Mouse (Mus musculus): ENCODE measurements around the gene Sun2. TPM values are rescaled to one million over a fixed set of nuclear protein-coding genes. Genes with fewer than 3 reads are reported as not detected.
A peak's percentile ranks its signal among the peaks of the same experiment; 100 is the strongest.

Sun2 gene
- polyA plus RNA-seq, 2 experiments, result 1.6 to 7.0 TPM

GRCm38 (mm10) chr15:79686046-79686869, 56.1 kb downstream of the Sun2 start:
- peak overlapping the region; percentile 95 for H3K27ac ChIP-seq
- peak overlapping the region; percentile 89 for H3K4me3 ChIP-seq (ENCODE audit: insufficient read depth in 1 of 2, low read depth in 2 of 2, low read length in 2 of 2)
- DNase-seq (ENCODE audit: low read depth in 3 of 3, low spot score in 3 of 3) (peak in 1 of 3 experiments; percentile 62), ATAC-seq (ENCODE audit: insufficient read depth) (no peak)
- no peaks in the 10 kb centered on the region for H3K27me3 ChIP-seq (ENCODE audit: control insufficient read depth, insufficient read depth, low read length)
- TF ChIP-seq EP300 (IDR thresholded peaks at IDR 0.05; ENCODE audit: low read depth) (peak; percentile 79), CTCF (IDR thresholded peaks at IDR 0.05; ENCODE audit: low read depth) (no peak)
- H3K9me3 ChIP-seq (ENCODE audit: control insufficient read depth, low read length), result no peaks in the 10 kb centered on the region
- H3K36me3 ChIP-seq (replicated peaks; ENCODE audit: control insufficient read depth, insufficient read depth, low read depth), result no peaks in the 10 kb centered on the region; the same call in 1 of the 2 replicates
- 3% methylated on average over 15 of the region's 15 CpGs for WGBS (ENCODE audit: insufficient replicate concordance)
- H3K9ac ChIP-seq (replicated peaks), result peak overlapping the region; percentile 97
- peaks cover 51 to 63% of the 10 kb centered on the region in 2 experiments for H3K4me1 ChIP-seq (replicated peaks; ENCODE audit: control insufficient read depth in 2 of 2, insufficient read depth in 2 of 2, low read length in 1 of 2)
- peak overlapping the region; percentile 88 for H3K4me2 ChIP-seq (ENCODE audit: low read depth)

- Histone ChIP-seq H3K27ac (peak overlapping the region; percentile 95), H3K4me1 (replicated peaks; ENCODE audit: control insufficient read depth in 2 of 2, insufficient read depth in 2 of 2, low read length in 1 of 2) (peaks cover 53 to 65% of the 10 kb centered on the region in 2 experiments), H3K4me3 (ENCODE audit: insufficient read depth in 1 of 2, low read depth in 2 of 2, low read length in 2 of 2) (peak overlapping the region; percentile 89), H3K27me3 (ENCODE audit: control insufficient read depth, insufficient read depth, low read length) (no peaks in the 10 kb centered on the region), H3K9me3 (ENCODE audit: control insufficient read depth, low read length) (no peaks in the 10 kb centered on the region), H3K36me3 (replicated peaks; ENCODE audit: control insufficient read depth, insufficient read depth, low read depth) (no peaks in the 10 kb centered on the region; the same call in 1 of the 2 replicates), H3K9ac (replicated peaks) (peak overlapping the region; percentile 97), H3K4me2 (ENCODE audit: low read depth) (peak overlapping the region; percentile 88)
- ATAC-seq (ENCODE audit: insufficient read depth) (no peak), DNase-seq (ENCODE audit: low read depth in 3 of 3, low spot score in 3 of 3) (no peak)
- TF ChIP-seq CTCF (IDR thresholded peaks at IDR 0.05; ENCODE audit: low read depth) (no peak), EP300 (IDR thresholded peaks at IDR 0.05; ENCODE audit: low read depth) (no peak)
- 24% methylated on average over 6 of the region's 6 CpGs for WGBS (ENCODE audit: insufficient replicate concordance)
Measured at GRCm38 (mm10) chr15:79685141-79685641, 57.1 kb downstream of the Sun2 start.

DNA sequence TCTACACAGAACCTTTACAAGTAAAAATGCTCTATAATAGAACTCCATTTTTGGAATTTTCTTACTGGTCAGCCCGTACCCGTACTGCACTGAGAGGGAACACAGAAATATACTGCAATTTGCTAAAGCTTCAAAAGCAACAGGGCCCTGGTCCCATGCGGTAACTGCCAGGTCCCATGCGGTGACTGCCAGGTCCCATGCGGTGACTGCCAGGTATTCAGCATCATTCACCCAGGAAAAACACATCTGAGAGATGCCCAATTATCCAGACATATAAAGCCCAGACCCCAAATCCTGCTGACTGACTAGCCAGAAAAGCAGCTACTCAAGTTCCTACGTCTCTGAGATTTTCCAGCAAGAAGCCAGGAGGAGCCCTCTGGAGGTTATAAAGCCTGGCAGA, 57.7 kb downstream of the Sun2 start:
- no peak for DNase-seq (ENCODE audit: low read depth in 3 of 3, low spot score in 3 of 3)
- H3K4me2 ChIP-seq (ENCODE audit: low read depth), result peak overlapping the region; percentile 88
- H3K9ac ChIP-seq (replicated peaks), result peak overlapping the region; percentile 97
- peaks cover 2% of the 10 kb centered on the region for H3K36me3 ChIP-seq (replicated peaks; ENCODE audit: control insufficient read depth, insufficient read depth, low read depth)
- WGBS (ENCODE audit: insufficient replicate concordance), result 83% methylated on average over 6 of the region's 6 CpGs
- peaks cover 51 to 61% of the 10 kb centered on the region in 2 experiments for H3K4me1 ChIP-seq (replicated peaks; ENCODE audit: control insufficient read depth in 2 of 2, insufficient read depth in 2 of 2, low read length in 1 of 2)
- ATAC-seq (ENCODE audit: insufficient read depth), result no peak
- H3K9me3 ChIP-seq (ENCODE audit: control insufficient read depth, low read length), result no peaks in the 10 kb centered on the region
- H3K4me3 ChIP-seq (ENCODE audit: insufficient read depth in 1 of 2, low read depth in 2 of 2, low read length in 2 of 2), result peak overlapping the region; percentile 89
- peak overlapping the region; percentile 95 for H3K27ac ChIP-seq
- TF ChIP-seq CTCF (IDR thresholded peaks at IDR 0.05; ENCODE audit: low read depth) (no peak), EP300 (IDR thresholded peaks at IDR 0.05; ENCODE audit: low read depth) (no peak)
- no peaks in the 10 kb centered on the region for H3K27me3 ChIP-seq (ENCODE audit: control insufficient read depth, insufficient read depth, low read length)

GRCm38 (mm10) chr15:79683707-79684465, 58.5 kb downstream of the Sun2 start:
- TF ChIP-seq EP300 (IDR thresholded peaks at IDR 0.05; ENCODE audit: low read depth), result no peak
- TF ChIP-seq CTCF (IDR thresholded peaks at IDR 0.05; ENCODE audit: low read depth), result no peak
- Histone ChIP-seq H3K9me3 (ENCODE audit: control insufficient read depth, low read length) (no peaks in the 10 kb centered on the region), H3K36me3 (replicated peaks; ENCODE audit: control insufficient read depth, insufficient read depth, low read depth) (peaks cover 5% of the 10 kb centered on the region), H3K27ac (peak overlapping the region; percentile 95), H3K4me3 (ENCODE audit: insufficient read depth in 1 of 2, low read depth in 2 of 2, low read length in 2 of 2) (peak overlapping the region; percentile 89), H3K4me1 (replicated peaks; ENCODE audit: control insufficient read depth in 2 of 2, insufficient read depth in 2 of 2, low read length in 1 of 2) (peaks cover 44 to 55% of the 10 kb centered on the region in 2 experiments), H3K27me3 (ENCODE audit: control insufficient read depth, insufficient read depth, low read length) (no peaks in the 10 kb centered on the region), H3K9ac (replicated peaks) (peak overlapping the region; percentile 97), H3K4me2 (ENCODE audit: low read depth) (peak overlapping the region; percentile 88)
- no peak for DNase-seq (ENCODE audit: low read depth in 3 of 3, low spot score in 3 of 3)
- ATAC-seq (ENCODE audit: insufficient read depth), result no peak
- 56% methylated on average over 19 of the region's 19 CpGs for WGBS (ENCODE audit: insufficient replicate concordance)
